Mouse (Mus musculus) hindbrain, embryonic 12.5 days (tissue): ENCODE measurements around the gene Grm8. TPM values are rescaled to one million over a fixed set of nuclear protein-coding genes. Genes with fewer than 3 reads are reported as not detected.

Experiments used
- ATAC-seq: fragments of 200-750 bp; cut with Nextera tagmentation; 2 replicates; pipeline ENCODE4 v1.8.0; 2017; ENCODE audit warnings: moderate TSS enrichment; ENCODE audit not compliant: low FRiP score
- H3K27ac ChIP-seq: fragments of 300-500 bp; sonication (generic); 2 replicates; pipeline ENCODE4 v1.5.1; 2016; ENCODE audit warnings: mild to moderate bottlenecking
- H3K27me3 ChIP-seq: fragments of 300-500 bp; sonication (generic); 2 replicates; pipeline ENCODE4 v1.6.1; 2016; ENCODE audit warnings: mild to moderate bottlenecking
- H3K36me3 ChIP-seq: fragments of 300-500 bp; sonication (generic); 2 replicates; pipeline ENCODE4 v1.6.1; 2016; ENCODE audit warnings: mild to moderate bottlenecking
- H3K4me1 ChIP-seq: fragments of 300-500 bp; sonication (generic); 2 replicates; pipeline ENCODE4 v1.6.1; 2016
- H3K4me2 ChIP-seq: fragments of 300-500 bp; sonication (generic); replicated peaks from 2 replicates; pipeline ENCODE4 v1.6.1; 2016; ENCODE audit warnings: mild to moderate bottlenecking
- H3K4me3 ChIP-seq: fragments of 300-500 bp; sonication (generic); 2 replicates; pipeline ENCODE4 v1.5.1; 2016; ENCODE audit warnings: mild to moderate bottlenecking
- H3K9ac ChIP-seq: fragments of 300-500 bp; sonication (generic); 2 replicates; pipeline ENCODE4 v1.6.1; 2016; ENCODE audit warnings: mild to moderate bottlenecking, moderate library complexity
- H3K9me3 ChIP-seq: fragments of 300-500 bp; sonication (generic); replicated peaks from 2 replicates; pipeline ENCODE4 v1.6.1; 2016; ENCODE audit warnings: mild to moderate bottlenecking
- WGBS: fragments of 180-500 bp; shearing (Covaris S2); methylation state at CpG from one replicate; pipeline ENCODE4 v1.1.7; 2016; 5-methylcytosine and 5-hydroxymethylcytosine counted together
- microRNA counts: library from miRNA; unstranded; fragments of <30 nt; microRNA quantifications from one replicate; lab custom pipeline; 2017
- microRNA-seq: library from miRNA; unstranded; fragments of <30 nt; microRNA quantifications from one replicate; pipeline ENCODE4, GENCODE M21; 2017
- polyA plus RNA-seq: library from polyadenylated mRNA; unstranded; fragments of >200 nt; fragmentation: Nextera tagmentation; extraction: Ambion mirVana; gene quantifications from 2 replicates; pipeline ENCODE4 v1.2.1, GENCODE M21; 2016

The Grm8 gene
- polyA plus RNA-seq, 1 experiment from 2014 or later = 4.4 TPM

DNA sequence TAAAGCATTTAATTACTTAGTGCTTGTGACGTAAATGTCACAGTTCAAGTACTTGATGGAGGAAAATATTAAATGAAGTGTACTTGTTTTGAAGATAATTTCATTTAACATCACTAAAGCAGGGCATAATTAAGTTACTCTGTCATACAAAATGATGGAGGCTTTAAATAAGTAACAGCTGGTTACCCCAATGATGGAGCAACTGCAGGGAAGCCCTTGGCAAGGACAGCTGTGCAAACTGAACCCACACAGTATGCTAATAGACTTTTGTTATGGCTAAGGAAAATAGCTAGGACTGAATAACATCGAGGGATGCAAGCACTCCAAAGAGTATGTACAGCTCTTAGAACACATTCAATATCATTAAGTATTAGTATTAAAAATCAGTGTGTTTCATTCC lies 829.6 kb downstream of the Grm8 start:
- ATAC-seq = peak; percentile 46; the same call in 1 of the 2 replicates
- H3K9ac ChIP-seq = no peak overlapping the region
- no peaks in the 10 kb centered on the region for H3K27me3 ChIP-seq
- WGBS = 57% methylated on average over 2 of the region's 2 CpGs
- no peak overlapping the region for H3K27ac ChIP-seq
- H3K4me2 ChIP-seq = no peak overlapping the region
- no peaks in the 10 kb centered on the region for H3K9me3 ChIP-seq
- no peak overlapping the region for H3K4me3 ChIP-seq
- no peaks in the 10 kb centered on the region for H3K36me3 ChIP-seq
- no peaks in the 10 kb centered on the region for H3K4me1 ChIP-seq

GRCm38 (mm10) chr6:27264972-27265371 lies 870.0 kb downstream of the Grm8 start:
- Histone ChIP-seq H3K27ac (no peak overlapping the region), H3K9ac (no peak overlapping the region), H3K4me1 (no peaks in the 10 kb centered on the region), H3K4me2 (no peak overlapping the region), H3K9me3 (no peaks in the 10 kb centered on the region), H3K4me3 (no peak overlapping the region), H3K36me3 (no peaks in the 10 kb centered on the region), H3K27me3 (no peaks in the 10 kb centered on the region)
- no peak for ATAC-seq

GRCm38 (mm10) chr6:27262611-27263010 lies 872.4 kb downstream of the Grm8 start:
- Histone ChIP-seq H3K9me3 (no peaks in the 10 kb centered on the region), H3K4me1 (no peaks in the 10 kb centered on the region), H3K9ac (no peak overlapping the region), H3K27me3 (no peaks in the 10 kb centered on the region), H3K27ac (no peak overlapping the region), H3K4me2 (no peak overlapping the region), H3K36me3 (no peaks in the 10 kb centered on the region), H3K4me3 (no peak overlapping the region)
- ATAC-seq = no peak

GRCm38 (mm10) chr6:27240416-27240815 lies 894.6 kb downstream of the Grm8 start:
- Histone ChIP-seq H3K9me3 (no peaks in the 10 kb centered on the region), H3K9ac (no peak overlapping the region), H3K27ac (no peak overlapping the region), H3K4me1 (no peaks in the 10 kb centered on the region), H3K36me3 (no peaks in the 10 kb centered on the region), H3K4me3 (no peak overlapping the region), H3K4me2 (no peak overlapping the region), H3K27me3 (no peaks in the 10 kb centered on the region)
- ATAC-seq = no peak

DNA sequence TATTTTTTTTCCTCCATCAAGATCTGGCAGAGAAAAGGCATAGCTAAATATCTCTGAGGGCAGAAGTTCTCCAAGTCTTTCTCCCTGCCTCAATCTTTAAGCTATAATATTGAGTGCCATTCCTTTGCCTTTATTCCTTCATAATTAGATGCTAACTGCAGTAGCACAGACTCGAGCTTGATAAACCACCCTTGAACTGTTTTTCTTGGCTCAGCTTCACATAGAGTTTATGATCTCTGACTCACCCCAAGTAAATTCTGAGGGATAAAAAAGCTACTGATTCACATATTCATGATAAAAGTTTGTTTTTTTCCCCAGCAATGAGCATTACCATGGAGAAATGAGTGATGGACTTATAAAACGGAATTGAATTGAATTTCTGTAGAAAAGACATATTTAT lies 895.0 kb downstream of the Grm8 start:
- Histone ChIP-seq H3K4me1 (no peaks in the 10 kb centered on the region), H3K27me3 (no peaks in the 10 kb centered on the region), H3K9me3 (no peaks in the 10 kb centered on the region), H3K4me3 (no peak overlapping the region), H3K27ac (no peak overlapping the region), H3K9ac (no peak overlapping the region), H3K36me3 (no peaks in the 10 kb centered on the region), H3K4me2 (no peak overlapping the region)
- no peak for ATAC-seq
- 64% methylated on average over 2 of the region's 2 CpGs for WGBS

MicroRNA genes within 50 kb of the gene (microRNA counts, 519-probe panel; counts per million panel counts)
- microRNA mmu-miR-592 (lab: Ali Mortazavi, UCI) = 470 counts per million, percentile 58 among the panel's probes with 10 or more counts

Small RNAs within 50 kb of the gene (microRNA-seq; reads per million reads assigned to microRNA genes)
- 43.1 reads per million, percentile 37 among the genes with 10 or more reads in this experiment for gene Mir592
